Mouse (Mus musculus): ENCODE data around the gene Hdhd5. TPM values are rescaled to one million over a fixed set of nuclear protein-coding genes. Genes with fewer than 3 reads are reported as not detected.

Hdhd5 gene
- polyA plus RNA-seq, 1 experiment from 2014 or later: 17.0 TPM

GRCm38 (mm10) chr6:120566911-120567909, 36.1 kb upstream of the Hdhd5 start:
- Histone ChIP-seq H3K27ac (ENCODE audit: low read length) (no peak overlapping the region), H3K9me3 (ENCODE audit: control insufficient read depth, low read depth, low read length) (no peaks in the 10 kb centered on the region), H3K4me1 (ENCODE audit: control insufficient read depth, insufficient read depth, low read length) (0 out of 2 replicates have a peak, but pooled peaks cover 2% of the 10 kb centered on the region), H3K36me3 (ENCODE audit: control insufficient read depth, insufficient read depth, low read length) (no peaks in the 10 kb centered on the region), H3K4me3 (ENCODE audit: low read depth, low read length) (no peak overlapping the region), H3K9ac (replicated peaks; ENCODE audit: low read depth, low read length) (no peak overlapping the region), H3K4me2 (replicated peaks; ENCODE audit: low read depth, low read length) (no peak overlapping the region), H3K27me3 (ENCODE audit: control insufficient read depth, insufficient read depth, low read length) (no peaks in the 10 kb centered on the region)
- WGBS: 67% methylated on average over 18 of the region's 18 CpGs
- ATAC-seq (ENCODE audit: insufficient number of reproducible peaks, insufficient read depth, low FRiP score, low read depth): no peak

GRCm38 (mm10) chr6:120556641-120557040, 25.5 kb upstream of the Hdhd5 start:
- no peak overlapping the region for H3K27ac ChIP-seq (ENCODE audit: low read length)
- ATAC-seq (ENCODE audit: insufficient number of reproducible peaks, insufficient read depth, low FRiP score, low read depth): no peak
- no peak overlapping the region for H3K4me2 ChIP-seq (replicated peaks; ENCODE audit: low read depth, low read length)
- H3K9me3 ChIP-seq (ENCODE audit: control insufficient read depth, low read depth, low read length): no peaks in the 10 kb centered on the region
- H3K4me3 ChIP-seq (ENCODE audit: low read depth, low read length): no peak overlapping the region
- whole genome bisulfite sequencing: 82% methylated on average over 8 of the region's 8 CpGs
- H3K4me1 ChIP-seq (ENCODE audit: control insufficient read depth, insufficient read depth, low read length): no peaks in the 10 kb centered on the region
- H3K27me3 ChIP-seq (ENCODE audit: control insufficient read depth, insufficient read depth, low read length): no peaks in the 10 kb centered on the region
- H3K36me3 ChIP-seq (ENCODE audit: control insufficient read depth, insufficient read depth, low read length): no peaks in the 10 kb centered on the region
- no peak overlapping the region for H3K9ac ChIP-seq (replicated peaks; ENCODE audit: low read depth, low read length)

GRCm38 (mm10) chr6:120555983-120556567, 25.0 kb upstream of the Hdhd5 start:
- WGBS: 73% methylated on average over 6 of the region's 6 CpGs
- Histone ChIP-seq H3K27ac (ENCODE audit: low read length) (no peak overlapping the region), H3K4me3 (ENCODE audit: low read depth, low read length) (no peak overlapping the region), H3K27me3 (ENCODE audit: control insufficient read depth, insufficient read depth, low read length) (no peaks in the 10 kb centered on the region), H3K4me1 (ENCODE audit: control insufficient read depth, insufficient read depth, low read length) (no peaks in the 10 kb centered on the region), H3K9me3 (ENCODE audit: control insufficient read depth, low read depth, low read length) (no peaks in the 10 kb centered on the region), H3K9ac (replicated peaks; ENCODE audit: low read depth, low read length) (no peak overlapping the region), H3K4me2 (replicated peaks; ENCODE audit: low read depth, low read length) (no peak overlapping the region), H3K36me3 (ENCODE audit: control insufficient read depth, insufficient read depth, low read length) (no peaks in the 10 kb centered on the region)
- ATAC-seq (ENCODE audit: insufficient number of reproducible peaks, insufficient read depth, low FRiP score, low read depth): no peak; the same call in 1 of the 2 replicates

GRCm38 (mm10) chr6:120555152-120555551, 24.0 kb upstream of the Hdhd5 start:
- WGBS: 68% methylated on average over 1 of the region's 1 CpGs
- no peaks in the 10 kb centered on the region for H3K36me3 ChIP-seq (ENCODE audit: control insufficient read depth, insufficient read depth, low read length)
- H3K27ac ChIP-seq (ENCODE audit: low read length): no peak overlapping the region
- H3K4me1 ChIP-seq (ENCODE audit: control insufficient read depth, insufficient read depth, low read length): no peaks in the 10 kb centered on the region
- no peak overlapping the region for H3K9ac ChIP-seq (replicated peaks; ENCODE audit: low read depth, low read length)
- H3K4me3 ChIP-seq (ENCODE audit: low read depth, low read length): no peak overlapping the region
- ATAC-seq (ENCODE audit: insufficient number of reproducible peaks, insufficient read depth, low FRiP score, low read depth): no peak
- H3K4me2 ChIP-seq (replicated peaks; ENCODE audit: low read depth, low read length): no peak overlapping the region
- H3K27me3 ChIP-seq (ENCODE audit: control insufficient read depth, insufficient read depth, low read length): no peaks in the 10 kb centered on the region
- H3K9me3 ChIP-seq (ENCODE audit: control insufficient read depth, low read depth, low read length): no peaks in the 10 kb centered on the region

GRCm38 (mm10) chr6:120550173-120550572, 19.1 kb upstream of the Hdhd5 start:
- H3K4me2 ChIP-seq (replicated peaks; ENCODE audit: low read depth, low read length): no peak overlapping the region
- WGBS: 32% methylated on average over 2 of the region's 2 CpGs
- H3K27ac ChIP-seq (ENCODE audit: low read length): no peak overlapping the region
- no peaks in the 10 kb centered on the region for H3K9me3 ChIP-seq (ENCODE audit: control insufficient read depth, low read depth, low read length)
- ATAC-seq (ENCODE audit: insufficient number of reproducible peaks, insufficient read depth, low FRiP score, low read depth): no peak
- H3K9ac ChIP-seq (replicated peaks; ENCODE audit: low read depth, low read length): no peak overlapping the region
- H3K4me3 ChIP-seq (ENCODE audit: low read depth, low read length): no peak overlapping the region
- no peaks in the 10 kb centered on the region for H3K36me3 ChIP-seq (ENCODE audit: control insufficient read depth, insufficient read depth, low read length)
- H3K4me1 ChIP-seq (ENCODE audit: control insufficient read depth, insufficient read depth, low read length): no peaks in the 10 kb centered on the region
- H3K27me3 ChIP-seq (ENCODE audit: control insufficient read depth, insufficient read depth, low read length): no peaks in the 10 kb centered on the region

- 94% methylated on average over 3 of the region's 3 CpGs for WGBS
- ATAC-seq (ENCODE audit: insufficient number of reproducible peaks, insufficient read depth, low FRiP score, low read depth): no peak
Measured at GRCm38 (mm10) chr6:120548581-120548980, 17.5 kb upstream of the Hdhd5 start.

GRCm38 (mm10) chr6:120546973-120547372, 15.9 kb upstream of the Hdhd5 start:
- H3K9ac ChIP-seq (replicated peaks; ENCODE audit: low read depth, low read length): no peak overlapping the region
- ATAC-seq (ENCODE audit: insufficient number of reproducible peaks, insufficient read depth, low FRiP score, low read depth): no peak
- H3K4me1 ChIP-seq (ENCODE audit: control insufficient read depth, insufficient read depth, low read length): no peaks in the 10 kb centered on the region
- H3K27ac ChIP-seq (ENCODE audit: low read length): no peak overlapping the region
- H3K9me3 ChIP-seq (ENCODE audit: control insufficient read depth, low read depth, low read length): no peaks in the 10 kb centered on the region
- WGBS: 77% methylated on average over 4 of the region's 4 CpGs
- H3K4me2 ChIP-seq (replicated peaks; ENCODE audit: low read depth, low read length): no peak overlapping the region
- no peaks in the 10 kb centered on the region for H3K36me3 ChIP-seq (ENCODE audit: control insufficient read depth, insufficient read depth, low read length)
- no peaks in the 10 kb centered on the region for H3K27me3 ChIP-seq (ENCODE audit: control insufficient read depth, insufficient read depth, low read length)
- H3K4me3 ChIP-seq (ENCODE audit: low read depth, low read length): no peak overlapping the region

More at GRCm38 (mm10) chr6:120548581-120548980, 17.5 kb upstream of the Hdhd5 start:
- Histone ChIP-seq H3K4me3 (ENCODE audit: low read depth, low read length) (no peak overlapping the region), H3K27ac (ENCODE audit: low read length) (no peak overlapping the region), H3K9me3 (ENCODE audit: control insufficient read depth, low read depth, low read length) (no peaks in the 10 kb centered on the region), H3K27me3 (ENCODE audit: control insufficient read depth, insufficient read depth, low read length) (no peaks in the 10 kb centered on the region), H3K4me2 (replicated peaks; ENCODE audit: low read depth, low read length) (no peak overlapping the region), H3K9ac (replicated peaks; ENCODE audit: low read depth, low read length) (no peak overlapping the region), H3K4me1 (ENCODE audit: control insufficient read depth, insufficient read depth, low read length) (no peaks in the 10 kb centered on the region), H3K36me3 (ENCODE audit: control insufficient read depth, insufficient read depth, low read length) (no peaks in the 10 kb centered on the region)

GRCm38 (mm10) chr6:120546292-120546691, 15.2 kb upstream of the Hdhd5 start:
- Histone ChIP-seq H3K27ac (ENCODE audit: low read length) (no peak overlapping the region), H3K4me3 (ENCODE audit: low read depth, low read length) (no peak overlapping the region), H3K27me3 (ENCODE audit: control insufficient read depth, insufficient read depth, low read length) (no peaks in the 10 kb centered on the region), H3K4me1 (ENCODE audit: control insufficient read depth, insufficient read depth, low read length) (no peaks in the 10 kb centered on the region), H3K9me3 (ENCODE audit: control insufficient read depth, low read depth, low read length) (no peaks in the 10 kb centered on the region), H3K36me3 (ENCODE audit: control insufficient read depth, insufficient read depth, low read length) (no peaks in the 10 kb centered on the region), H3K4me2 (replicated peaks; ENCODE audit: low read depth, low read length) (no peak overlapping the region), H3K9ac (replicated peaks; ENCODE audit: low read depth, low read length) (no peak overlapping the region)
- no peak for ATAC-seq (ENCODE audit: insufficient number of reproducible peaks, insufficient read depth, low FRiP score, low read depth)
- 81% methylated on average over 3 of the region's 3 CpGs for WGBS

All from stomach, embryonic 14.5 days (tissue).